Mouse (Mus musculus) hindbrain, embryonic 10.5 days (tissue): ENCODE results near the gene Dag1. TPM values are rescaled to one million over a fixed set of nuclear protein-coding genes. Genes with fewer than 3 reads are reported as not detected.

Source experiments
- DNase-seq: peaks from one replicate; pipeline ENCODE4 v3.0.0-alpha.2; 2017; ENCODE audit warnings: low spot score
- H3K27ac ChIP-seq: fragments of 300-500 bp; sonication (generic); 2 replicates; pipeline ENCODE4 v1.5.1; 2016; ENCODE audit warnings: mild to moderate bottlenecking, moderate library complexity
- H3K27me3 ChIP-seq: fragments of 300-500 bp; sonication (generic); 2 replicates; pipeline ENCODE4 v1.6.1; 2016; ENCODE audit warnings: mild to moderate bottlenecking; ENCODE audit not compliant: poor library complexity, insufficient read depth, severe bottlenecking
- H3K36me3 ChIP-seq: fragments of 300-500 bp; sonication (generic); 2 replicates; pipeline ENCODE4 v1.6.1; 2016; ENCODE audit warnings: mild to moderate bottlenecking, moderate library complexity
- H3K4me1 ChIP-seq: fragments of 300-500 bp; sonication (generic); replicated peaks from 2 replicates; pipeline ENCODE4 v1.6.1; 2016; ENCODE audit warnings: mild to moderate bottlenecking
- H3K4me3 ChIP-seq: fragments of 300-500 bp; sonication (generic); 2 replicates; pipeline ENCODE4 v1.5.1; 2016; ENCODE audit warnings: mild to moderate bottlenecking, moderate library complexity
- H3K9me3 ChIP-seq: fragments of 300-500 bp; sonication (generic); 2 replicates; pipeline ENCODE4 v1.6.1; 2016; ENCODE audit warnings: mild to moderate bottlenecking, moderate library complexity
- WGBS: fragments of 180-500 bp; shearing (Covaris S2); methylation state at CpG from one replicate; pipeline ENCODE4 v1.1.7; 2016; 5-methylcytosine and 5-hydroxymethylcytosine counted together
- polyA plus RNA-seq: library from polyadenylated mRNA; unstranded; fragments of >200 nt; fragmentation: Nextera tagmentation; extraction: Ambion mirVana; gene quantifications from 2 replicates; pipeline ENCODE4 v1.2.1, GENCODE M21; 2016

Gene Dag1
- polyA plus RNA-seq, 1 experiment from 2014 or later = 81.2 TPM

- Histone ChIP-seq H3K27ac (no peak overlapping the region), H3K4me3 (no peak overlapping the region), H3K4me1 (peaks cover 27% of the 10 kb centered on the region), H3K36me3 (no peaks in the 10 kb centered on the region), H3K9me3 (no peaks in the 10 kb centered on the region), H3K27me3 (peaks cover 27% of the 10 kb centered on the region)
- DNase-seq = no peak
- 84% methylated on average over 8 of the region's 8 CpGs for WGBS
Observed at GRCm38 (mm10) chr9:108185786-108186185, 78.0 kb downstream of the Dag1 start.

- Histone ChIP-seq H3K4me1 (0 out of 2 replicates have a peak, but pooled peaks cover 6% of the 10 kb centered on the region), H3K36me3 (no peaks in the 10 kb centered on the region), H3K9me3 (no peaks in the 10 kb centered on the region), H3K27ac (no peak overlapping the region), H3K4me3 (no peak overlapping the region), H3K27me3 (0 out of 2 replicates have a peak, but pooled peaks cover 10% of the 10 kb centered on the region)
- WGBS = 93% methylated on average over 19 of the region's 19 CpGs
- no peak for DNase-seq
Observed at GRCm38 (mm10) chr9:108183531-108183994, 80.2 kb downstream of the Dag1 start.

- 0 out of 2 replicates have a peak, but pooled peaks cover 6% of the 10 kb centered on the region for H3K4me1 ChIP-seq
- no peak overlapping the region for H3K4me3 ChIP-seq
- no peaks in the 10 kb centered on the region for H3K36me3 ChIP-seq
- DNase-seq = no peak
- 77% methylated on average over 11 of the region's 11 CpGs for WGBS
- H3K27me3 ChIP-seq = 0 out of 2 replicates have a peak, but pooled peaks cover 5% of the 10 kb centered on the region
- no peak overlapping the region for H3K27ac ChIP-seq
- H3K9me3 ChIP-seq = no peaks in the 10 kb centered on the region
Observed at GRCm38 (mm10) chr9:108182806-108183506, 80.8 kb downstream of the Dag1 start.

GRCm38 (mm10) chr9:108178391-108178790, 85.4 kb downstream of the Dag1 start:
- no peak for DNase-seq
- Histone ChIP-seq H3K4me1 (no peaks in the 10 kb centered on the region), H3K27ac (no peak overlapping the region), H3K36me3 (no peaks in the 10 kb centered on the region), H3K4me3 (no peak overlapping the region), H3K27me3 (no peaks in the 10 kb centered on the region), H3K9me3 (no peaks in the 10 kb centered on the region)
- WGBS = 76% methylated on average over 5 of the region's 5 CpGs

GRCm38 (mm10) chr9:108175116-108175838, 88.5 kb downstream of the Dag1 start:
- 0 out of 2 replicates have a peak, but pooled peaks cover 8% of the 10 kb centered on the region for H3K4me1 ChIP-seq
- no peaks in the 10 kb centered on the region for H3K9me3 ChIP-seq
- DNase-seq = no peak
- no peak overlapping the region for H3K27ac ChIP-seq
- H3K36me3 ChIP-seq = no peaks in the 10 kb centered on the region
- no peaks in the 10 kb centered on the region for H3K27me3 ChIP-seq
- WGBS = 86% methylated on average over 19 of the region's 19 CpGs
- H3K4me3 ChIP-seq = no peak overlapping the region

GRCm38 (mm10) chr9:108172777-108173350, 90.9 kb downstream of the Dag1 start:
- DNase-seq = no peak
- H3K4me3 ChIP-seq = no peak overlapping the region
- H3K9me3 ChIP-seq = no peaks in the 10 kb centered on the region
- H3K27me3 ChIP-seq = no peaks in the 10 kb centered on the region
- H3K36me3 ChIP-seq = no peaks in the 10 kb centered on the region
- WGBS = 79% methylated on average over 5 of the region's 5 CpGs
- no peak overlapping the region for H3K27ac ChIP-seq
- 0 out of 2 replicates have a peak, but pooled peaks cover 8% of the 10 kb centered on the region for H3K4me1 ChIP-seq

- peaks cover 8% of the 10 kb centered on the region; the same call in 1 of the 2 replicates for H3K4me1 ChIP-seq
- WGBS = 88% methylated on average over 10 of the region's 10 CpGs
- no peak overlapping the region for H3K27ac ChIP-seq
- no peaks in the 10 kb centered on the region for H3K9me3 ChIP-seq
- no peak overlapping the region for H3K4me3 ChIP-seq
- no peaks in the 10 kb centered on the region for H3K27me3 ChIP-seq
- no peaks in the 10 kb centered on the region for H3K36me3 ChIP-seq
- no peak for DNase-seq
Observed at GRCm38 (mm10) chr9:108169751-108170150, 94.0 kb downstream of the Dag1 start.

GRCm38 (mm10) chr9:108165143-108165542, 98.6 kb downstream of the Dag1 start:
- no peaks in the 10 kb centered on the region; the same call in 1 of the 2 replicates for H3K4me1 ChIP-seq
- H3K9me3 ChIP-seq = no peaks in the 10 kb centered on the region
- H3K27ac ChIP-seq = no peak overlapping the region
- 30% methylated on average over 8 of the region's 8 CpGs for WGBS
- DNase-seq = no peak
- H3K4me3 ChIP-seq = no peak overlapping the region
- no peaks in the 10 kb centered on the region; the same call in 1 of the 2 replicates for H3K27me3 ChIP-seq
- no peaks in the 10 kb centered on the region for H3K36me3 ChIP-seq

- no peak for DNase-seq
- no peak overlapping the region for H3K4me3 ChIP-seq
- peaks cover 4% of the 10 kb centered on the region; the same call in 1 of the 2 replicates for H3K4me1 ChIP-seq
- 87% methylated on average over 16 of the region's 16 CpGs for WGBS
- no peaks in the 10 kb centered on the region for H3K36me3 ChIP-seq
- no peak overlapping the region for H3K27ac ChIP-seq
- H3K27me3 ChIP-seq = no peaks in the 10 kb centered on the region; the same call in none of the 2 replicates
- H3K9me3 ChIP-seq = no peaks in the 10 kb centered on the region
Observed at GRCm38 (mm10) chr9:108163646-108164284, 100.0 kb downstream of the Dag1 start.

- no peak for DNase-seq
- Histone ChIP-seq H3K4me1 (0 out of 2 replicates have a peak, but pooled peaks cover 4% of the 10 kb centered on the region), H3K4me3 (no peak overlapping the region), H3K9me3 (no peaks in the 10 kb centered on the region), H3K36me3 (no peaks in the 10 kb centered on the region), H3K27ac (no peak overlapping the region), H3K27me3 (no peaks in the 10 kb centered on the region; the same call in none of the 2 replicates)
- WGBS = 80% methylated on average over 7 of the region's 7 CpGs
Observed at GRCm38 (mm10) chr9:108157891-108158290, 105.9 kb downstream of the Dag1 start.

- Histone ChIP-seq H3K9me3 (no peaks in the 10 kb centered on the region), H3K4me1 (0 out of 2 replicates have a peak, but pooled peaks cover 4% of the 10 kb centered on the region), H3K27ac (no peak overlapping the region), H3K36me3 (no peaks in the 10 kb centered on the region), H3K27me3 (no peaks in the 10 kb centered on the region; the same call in none of the 2 replicates), H3K4me3 (no peak overlapping the region)
- 85% methylated on average over 6 of the region's 6 CpGs for WGBS
- no peak for DNase-seq
Observed at GRCm38 (mm10) chr9:108157451-108157850, 106.3 kb downstream of the Dag1 start.

- 89% methylated on average over 5 of the region's 5 CpGs for WGBS
- peaks cover 6% of the 10 kb centered on the region; the same call in 1 of the 2 replicates for H3K36me3 ChIP-seq
- no peak for DNase-seq
- H3K4me1 ChIP-seq = 0 out of 2 replicates have a peak, but pooled peaks cover 4% of the 10 kb centered on the region
- no peak overlapping the region for H3K4me3 ChIP-seq
- H3K27ac ChIP-seq = no peak overlapping the region
- H3K27me3 ChIP-seq = no peaks in the 10 kb centered on the region; the same call in none of the 2 replicates
- no peaks in the 10 kb centered on the region; the same call in 1 of the 2 replicates for H3K9me3 ChIP-seq
Observed at GRCm38 (mm10) chr9:108156786-108157185, 107.0 kb downstream of the Dag1 start.
